Mouse (Mus musculus): Measurements from ENCODE around the gene Coq10a. TPM values are rescaled to one million over a fixed set of nuclear protein-coding genes. Genes with fewer than 3 reads are reported as not detected.

Coq10a gene
- total RNA-seq (2014; fragmentation: Nextera tagmentation) (12.9 and 16.8 TPM in 2 replicates), total RNA-seq (2017) (8.8 and 10.9 TPM in 2 replicates)

DNA sequence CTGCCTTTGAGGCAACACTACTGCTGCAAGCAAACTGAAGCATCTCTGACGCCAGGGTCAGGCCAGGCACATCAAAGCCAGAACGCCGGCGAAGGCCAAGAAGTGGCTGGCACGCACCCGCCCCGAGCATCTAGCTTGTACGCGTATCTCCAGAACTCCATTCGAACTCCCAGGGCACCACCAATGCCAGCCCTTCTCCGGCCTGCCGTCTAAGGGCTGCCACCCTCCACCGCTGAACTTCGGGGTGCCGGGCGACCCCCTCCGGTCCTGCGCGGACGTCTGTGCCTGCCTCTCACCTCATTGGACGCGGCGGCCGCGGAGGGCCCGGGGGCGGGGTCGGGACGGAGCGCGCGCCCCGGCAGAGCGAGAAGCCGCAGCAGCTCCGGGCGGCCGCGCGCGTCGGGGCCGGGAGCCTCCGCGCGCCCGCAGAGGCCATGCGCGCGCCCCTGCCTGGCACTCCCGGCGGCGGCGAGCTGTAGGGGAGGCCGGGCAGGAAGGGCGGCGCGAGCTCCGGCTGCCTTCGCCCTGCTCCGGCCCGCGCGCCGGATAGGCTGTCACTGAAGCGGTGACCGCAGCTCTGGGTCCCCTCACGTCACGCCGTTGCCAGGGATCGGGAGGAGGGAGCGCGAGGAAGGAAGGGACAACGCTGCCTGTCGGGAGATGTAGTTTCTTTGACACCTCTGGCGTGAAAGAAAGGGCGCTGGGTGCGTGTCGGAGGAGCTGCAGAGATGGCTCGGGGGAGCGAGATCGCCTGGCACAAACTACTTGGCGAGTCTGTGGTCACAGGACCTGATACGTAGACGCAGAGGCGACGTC is at the start of gene Coq10a:
Gene Coq10a, minus strand, starts transcription at position 596 of the 816 bp plus-strand sequence.
- ATAC-seq (replicated peaks; ENCODE audit: low FRiP score, low TSS enrichment, poor library complexity, severe bottlenecking), result peak; percentile 85

DNA sequence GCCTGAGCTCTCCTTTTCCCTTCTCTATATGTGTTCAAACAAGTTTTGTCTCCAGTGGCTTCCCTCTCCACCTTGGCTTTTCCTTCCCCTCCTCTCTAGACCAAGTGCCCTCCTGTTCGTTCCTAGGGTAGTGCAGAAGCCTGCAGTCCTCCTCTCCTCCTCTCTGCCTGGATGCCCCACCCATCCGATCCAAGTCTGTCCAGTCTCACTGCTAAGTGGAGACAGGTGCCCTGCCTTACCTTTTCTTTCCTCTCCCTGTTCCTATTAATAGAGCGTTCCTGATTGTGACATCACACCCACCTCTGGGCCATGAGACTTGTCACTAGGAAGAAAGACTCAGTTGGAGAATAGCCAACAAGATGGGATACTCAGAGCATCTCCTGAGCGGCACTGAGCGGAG is 46.1 kb upstream of the Coq10a start:
- no peak for ATAC-seq (replicated peaks; ENCODE audit: low FRiP score, low TSS enrichment, poor library complexity, severe bottlenecking)

DNA sequence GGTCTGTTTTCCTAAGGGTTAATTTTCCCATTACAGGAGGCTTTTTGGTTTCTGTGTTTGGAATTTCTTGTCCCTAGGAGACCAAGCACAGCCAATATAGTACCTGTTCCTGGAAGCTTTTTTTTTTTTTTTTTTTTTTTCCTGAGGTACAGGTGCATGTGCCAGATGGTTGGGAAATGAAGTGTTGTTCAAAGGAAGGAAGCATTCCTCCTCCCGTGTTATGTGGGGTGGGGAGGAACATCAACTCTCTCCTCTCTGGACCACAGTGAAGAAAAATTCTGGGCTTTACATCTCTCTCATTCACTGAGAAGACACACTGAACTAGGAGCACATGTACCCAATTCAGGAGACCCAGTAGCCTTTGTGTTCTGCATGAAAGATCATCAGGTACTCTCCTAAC is 44.3 kb upstream of the Coq10a start:
- ATAC-seq (replicated peaks; ENCODE audit: low FRiP score, low TSS enrichment, poor library complexity, severe bottlenecking), result no peak

DNA sequence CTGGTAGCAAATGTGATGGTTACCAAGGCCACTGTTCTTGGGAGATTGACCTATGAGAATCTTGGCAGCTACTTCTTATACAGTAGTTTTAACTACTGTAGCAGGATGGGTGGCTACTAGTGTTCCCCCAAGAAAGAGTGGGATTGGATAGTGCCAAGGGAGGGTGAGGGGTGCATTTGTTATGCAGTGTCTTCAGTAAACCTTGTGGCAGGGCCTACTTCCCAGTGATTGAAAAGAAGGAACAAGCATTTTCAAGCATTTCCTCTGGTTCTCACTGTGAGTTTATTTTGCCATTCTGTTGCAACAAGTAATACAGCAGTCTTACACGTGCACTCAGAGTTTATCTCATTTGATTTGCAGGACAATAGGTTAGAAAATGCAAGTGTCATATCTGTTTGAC is 43.8 kb upstream of the Coq10a start:
- ATAC-seq (replicated peaks; ENCODE audit: low FRiP score, low TSS enrichment, poor library complexity, severe bottlenecking), result no peak

DNA sequence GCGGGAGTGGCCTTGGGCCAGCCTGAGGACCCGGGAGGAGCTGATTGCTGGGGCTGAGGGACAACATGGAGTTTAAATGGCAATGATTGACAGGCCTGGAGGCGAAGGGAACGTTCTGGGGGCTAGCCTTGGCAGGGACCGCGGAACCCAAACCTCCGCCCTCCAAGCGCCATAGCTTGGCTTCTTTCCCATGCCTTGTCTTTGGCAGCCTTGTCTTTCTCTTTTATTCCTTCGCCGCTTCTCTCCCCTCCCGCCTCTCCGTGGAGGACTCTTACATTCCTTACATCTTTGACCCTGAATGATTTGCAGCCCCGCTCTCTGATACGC is 43.2 kb upstream of the Coq10a start:
- no peak for ATAC-seq (replicated peaks; ENCODE audit: low FRiP score, low TSS enrichment, poor library complexity, severe bottlenecking)

DNA sequence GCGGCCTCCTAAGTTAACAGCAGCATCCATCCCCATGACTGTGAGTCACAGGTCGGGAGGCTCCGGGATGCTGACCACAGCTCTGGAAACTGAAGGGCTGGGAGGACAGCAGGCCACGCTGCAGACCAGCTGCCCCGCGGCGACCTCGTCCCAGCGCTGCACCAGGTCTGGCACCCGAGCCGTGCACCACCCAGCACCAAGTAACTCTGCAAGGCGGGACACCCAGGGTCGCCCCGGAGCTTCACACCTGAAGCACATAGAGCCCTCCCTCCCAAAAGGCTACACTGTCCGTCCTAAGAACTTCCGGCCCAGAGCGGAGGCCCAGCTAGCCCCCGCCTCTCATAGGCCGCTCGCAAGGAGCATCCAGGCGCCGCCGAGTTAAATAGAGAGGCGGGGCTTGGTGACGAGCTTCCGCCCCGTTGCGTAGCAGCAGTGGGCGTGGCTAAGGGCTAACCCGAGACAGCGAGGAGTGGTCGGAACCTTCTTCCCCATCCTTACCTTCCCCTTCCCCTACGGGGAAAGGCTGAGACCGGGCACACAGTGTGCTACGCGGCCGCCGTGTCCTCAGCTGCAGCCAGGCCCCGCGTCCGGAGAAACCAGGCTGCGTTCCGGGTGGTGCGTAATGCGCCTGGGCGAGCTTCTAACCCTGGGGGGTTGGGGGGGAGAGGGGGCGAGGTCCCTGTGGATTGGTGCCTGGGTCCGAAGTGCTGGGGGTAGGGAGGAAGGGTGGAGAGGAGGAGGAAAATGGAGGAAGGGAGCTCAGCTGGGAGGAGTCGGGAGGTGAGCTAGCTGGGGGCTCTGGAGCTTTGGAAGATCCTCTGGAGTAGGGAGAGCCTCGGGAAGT is 42.6 kb upstream of the Coq10a start, which contains the start of the genes Nabp2 and Rnf41:
Gene Nabp2, minus strand, starts transcription at position 282 of the 844 bp plus-strand sequence.
Gene Rnf41, plus strand, starts transcription at position 447 of the 844 bp plus-strand sequence.
- peak; percentile 76 for ATAC-seq (replicated peaks; ENCODE audit: low FRiP score, low TSS enrichment, poor library complexity, severe bottlenecking)

DNA sequence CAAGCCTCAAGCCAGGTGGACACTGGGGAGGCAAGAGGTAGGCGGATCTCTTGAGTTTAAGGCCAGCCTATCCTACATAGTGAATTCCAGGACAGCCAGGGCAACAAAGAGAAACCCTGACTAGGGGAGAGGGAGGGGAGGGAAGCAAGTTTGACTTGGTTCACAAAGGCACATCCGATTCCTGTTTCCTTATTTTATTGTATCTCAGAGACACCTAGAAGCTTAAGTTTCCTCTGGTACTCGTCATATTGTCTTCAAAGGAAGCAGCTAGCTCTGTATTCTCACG is 41.7 kb upstream of the Coq10a start:
- no peak for ATAC-seq (replicated peaks; ENCODE audit: low FRiP score, low TSS enrichment, poor library complexity, severe bottlenecking)

DNA sequence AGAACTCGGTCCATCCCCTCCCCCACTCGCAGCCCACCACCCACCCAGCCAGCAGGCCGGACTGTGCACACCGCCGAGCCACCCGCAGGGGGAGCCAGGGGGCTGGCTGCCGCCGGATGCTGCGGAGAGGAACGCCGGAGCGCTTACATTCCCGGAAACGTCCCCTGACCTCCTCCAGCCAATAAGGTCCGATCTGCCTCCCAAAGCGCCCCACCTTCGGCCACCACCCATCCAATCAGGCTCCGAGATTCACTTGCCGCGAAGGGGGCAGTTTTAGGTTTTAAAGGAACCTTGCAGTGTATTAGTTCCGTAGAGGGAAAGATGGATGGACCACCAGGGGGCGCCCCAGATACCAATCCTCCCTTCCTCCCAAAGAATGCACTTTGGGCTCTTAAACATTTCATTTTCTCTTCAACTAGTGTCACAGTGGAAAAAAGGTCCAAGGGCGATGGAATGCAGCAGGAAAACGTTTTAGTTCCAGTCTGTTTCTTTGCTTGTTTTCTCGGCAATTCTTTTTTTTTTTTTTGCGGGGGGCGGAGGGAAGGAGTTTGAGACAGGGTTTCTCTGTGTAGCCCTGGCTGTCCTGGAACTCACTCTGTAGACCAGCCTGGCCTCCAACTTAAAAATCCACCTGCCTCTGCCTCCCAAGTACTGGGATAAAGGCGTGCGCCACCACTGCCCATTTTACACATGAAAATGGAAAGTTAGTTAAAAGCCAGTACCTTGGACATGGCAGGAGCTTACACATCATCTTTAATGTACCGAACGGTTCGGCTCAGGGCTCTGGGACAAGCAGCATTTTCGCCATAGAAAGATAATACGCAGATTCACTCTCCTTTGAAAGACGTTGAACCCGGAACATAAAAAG is 41.1 kb upstream of the Coq10a start:
- peak; percentile 89 for ATAC-seq (replicated peaks; ENCODE audit: low FRiP score, low TSS enrichment, poor library complexity, severe bottlenecking)

DNA sequence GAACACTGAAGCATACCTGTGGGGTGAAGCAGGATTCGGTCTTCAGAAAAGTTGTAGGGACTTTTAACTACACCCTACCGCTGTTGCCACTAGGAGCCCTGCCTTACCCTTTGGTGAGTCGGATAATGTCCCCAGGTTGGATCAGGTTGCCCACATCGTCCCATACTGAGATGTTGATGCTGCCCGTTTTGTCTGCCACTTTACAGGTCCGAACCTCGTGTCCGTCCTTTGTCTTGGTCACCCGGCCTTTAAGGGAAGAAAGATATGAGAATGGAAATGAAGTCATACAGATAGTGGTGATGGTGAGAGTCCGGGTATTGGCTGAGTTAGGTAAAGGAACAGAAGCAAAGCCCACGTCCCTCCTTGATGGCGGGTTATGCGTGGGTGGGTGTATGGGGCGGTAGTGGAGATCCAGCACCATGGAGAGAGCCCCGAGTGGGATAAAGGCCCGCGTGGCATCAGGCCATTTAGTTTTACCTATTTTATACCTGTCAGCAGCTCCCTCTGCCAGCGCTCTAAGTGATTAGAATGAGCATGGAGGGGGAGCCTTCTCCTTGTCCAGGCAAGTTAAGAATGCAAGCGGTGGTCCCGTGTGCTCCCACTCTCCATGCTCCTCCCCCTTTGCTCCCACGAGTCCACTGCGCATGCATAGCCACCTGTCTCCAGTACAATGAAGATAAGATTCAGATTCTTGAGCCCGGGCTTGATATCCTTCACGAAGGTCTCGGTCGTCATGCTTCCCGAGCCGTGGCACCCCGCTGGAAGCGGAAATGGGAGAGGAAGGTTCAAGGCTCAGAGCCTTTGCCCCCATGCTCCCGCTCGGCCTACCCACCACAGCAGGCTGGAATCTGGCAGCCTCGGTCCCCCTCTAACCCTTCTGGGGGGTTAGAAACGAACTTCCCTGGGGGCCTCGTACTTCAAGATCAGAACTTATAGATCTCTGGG is 40.1 kb upstream of the Coq10a start:
- ATAC-seq (replicated peaks; ENCODE audit: low FRiP score, low TSS enrichment, poor library complexity, severe bottlenecking), result peak; percentile 11; the same call in 1 of the 2 replicates

DNA sequence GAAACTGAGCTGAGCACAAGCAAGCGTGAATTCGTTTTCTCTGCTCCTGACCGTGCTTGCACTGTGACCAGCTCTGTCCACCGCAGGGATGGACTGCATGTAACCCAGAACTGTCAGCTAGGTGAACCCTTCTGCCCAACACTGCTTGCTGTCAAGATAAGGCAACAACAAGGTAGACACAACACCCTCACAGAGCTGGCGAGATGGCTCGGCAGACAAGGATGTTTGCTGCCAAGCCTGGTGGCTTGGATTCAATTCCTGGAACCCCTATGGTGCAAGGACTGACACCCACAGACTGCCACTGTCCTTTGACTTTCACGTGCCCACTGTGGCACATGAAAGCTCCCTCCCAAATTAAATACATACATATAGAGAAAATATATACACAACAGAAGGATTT is 35.1 kb upstream of the Coq10a start:
- ATAC-seq (replicated peaks; ENCODE audit: low FRiP score, low TSS enrichment, poor library complexity, severe bottlenecking), result no peak

DNA sequence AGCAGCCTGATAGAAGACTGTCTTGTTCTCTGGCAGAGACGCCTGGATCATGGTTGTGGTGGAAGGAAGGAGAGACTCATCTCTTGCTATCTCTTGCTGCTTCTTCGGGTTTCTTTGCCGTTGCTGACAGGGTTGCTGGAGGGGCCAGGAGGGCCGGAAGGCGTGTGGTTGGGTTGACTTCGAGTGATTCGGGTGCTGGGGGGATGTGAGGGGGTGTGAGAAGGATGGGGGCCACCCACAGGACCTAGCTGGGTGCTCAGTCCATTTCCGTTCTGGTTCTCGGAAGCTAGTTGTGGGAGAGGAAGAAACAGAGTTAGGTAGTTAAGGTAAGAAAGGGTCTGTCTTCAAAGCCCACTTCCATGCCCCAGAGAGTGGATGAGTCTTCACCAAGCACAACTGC is 32.8 kb upstream of the Coq10a start:
- no peak for ATAC-seq (replicated peaks; ENCODE audit: low FRiP score, low TSS enrichment, poor library complexity, severe bottlenecking)

DNA sequence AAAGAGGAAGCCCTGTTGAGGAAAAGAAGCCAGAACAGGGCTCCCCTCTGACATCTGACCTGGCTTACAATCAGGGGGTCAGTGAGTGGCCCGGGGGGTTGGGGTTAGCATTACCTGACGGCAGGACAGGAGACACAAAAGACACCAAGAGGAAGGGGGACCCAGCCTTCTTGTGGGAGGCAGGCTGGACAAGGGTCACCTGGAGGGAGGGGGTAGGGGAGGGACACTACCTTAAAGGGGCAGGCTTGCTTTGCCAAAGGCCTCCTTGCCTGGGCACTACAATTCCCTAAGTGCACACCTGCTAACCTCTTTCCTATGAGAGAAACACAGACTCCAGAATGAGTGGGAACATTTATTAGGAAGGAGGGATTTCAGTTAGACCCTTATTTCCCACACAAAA is 32.3 kb upstream of the Coq10a start, which contains the start of gene Slc39a5:
Gene Slc39a5, minus strand, starts transcription at position 174 of the 400 bp plus-strand sequence.
- no peak for ATAC-seq (replicated peaks; ENCODE audit: low FRiP score, low TSS enrichment, poor library complexity, severe bottlenecking)

DNA sequence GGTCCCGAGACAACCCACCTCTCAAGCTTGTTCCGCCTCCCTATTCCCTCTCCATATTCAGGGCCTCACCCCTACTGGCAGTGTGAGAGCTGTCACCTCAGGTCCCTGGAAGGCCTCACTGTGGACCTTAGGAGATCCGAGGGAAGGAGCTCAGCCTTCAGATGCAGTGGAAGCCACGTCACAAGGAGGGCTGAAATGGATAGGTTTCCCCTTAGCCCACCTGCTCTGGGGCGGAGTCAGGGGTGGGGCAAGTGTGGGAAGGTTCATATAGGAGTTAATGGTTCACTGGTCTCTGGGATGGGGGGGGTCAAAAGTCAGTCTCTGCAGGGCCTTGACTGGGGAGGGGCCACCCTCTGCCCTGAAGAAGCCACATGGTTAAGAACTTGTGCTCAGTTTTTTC is 31.5 kb upstream of the Coq10a start:
- ATAC-seq (replicated peaks; ENCODE audit: low FRiP score, low TSS enrichment, poor library complexity, severe bottlenecking), result no peak

DNA sequence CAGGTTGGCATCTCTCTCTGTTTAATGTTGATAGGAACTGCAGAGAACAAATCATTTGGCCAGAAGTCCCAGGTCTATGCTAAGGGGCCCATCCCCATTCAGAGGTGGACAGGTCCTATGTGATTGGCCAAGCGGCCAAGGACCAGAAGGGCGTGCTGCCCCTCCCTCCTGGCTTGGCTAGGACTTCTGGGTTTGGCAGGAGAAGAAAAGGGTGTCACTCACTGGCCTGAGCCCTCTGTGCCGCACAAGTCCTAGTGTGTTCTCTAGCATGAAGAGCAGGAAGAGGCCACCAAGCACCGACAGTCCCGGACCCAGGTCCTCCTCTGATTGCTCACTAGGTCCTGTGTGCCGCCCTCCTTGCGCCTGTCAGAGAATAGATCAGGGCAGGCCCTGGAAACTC is 28.7 kb upstream of the Coq10a start:
- no peak for ATAC-seq (replicated peaks; ENCODE audit: low FRiP score, low TSS enrichment, poor library complexity, severe bottlenecking)

DNA sequence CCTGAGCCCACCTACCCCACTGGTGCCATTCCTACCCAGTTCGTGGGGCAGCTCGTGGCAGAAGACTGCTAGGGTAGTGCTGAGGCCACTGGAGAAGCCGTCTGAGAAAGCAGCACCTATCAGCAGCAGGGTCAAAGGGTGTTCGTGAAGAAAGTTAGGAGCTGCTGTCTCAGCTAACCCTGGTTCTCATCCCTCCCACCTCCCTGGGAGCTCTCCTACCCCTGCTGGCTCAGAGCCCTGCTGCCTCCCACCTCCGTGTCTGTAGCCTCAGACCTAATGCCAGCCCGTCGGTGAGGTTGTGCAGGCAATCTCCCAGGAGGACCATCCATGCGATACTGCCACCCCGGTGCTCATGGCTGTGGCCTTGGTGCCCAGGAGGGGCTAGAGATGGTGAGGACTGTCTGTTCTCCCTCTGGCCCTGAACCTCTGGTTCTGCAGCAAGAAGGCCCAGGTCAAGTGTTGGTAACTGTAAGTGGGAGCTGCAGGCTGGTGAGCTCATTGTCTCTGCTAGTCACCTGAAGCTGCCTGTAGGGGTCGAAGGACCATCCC is 28.0 kb upstream of the Coq10a start:
- no peak for ATAC-seq (replicated peaks; ENCODE audit: low FRiP score, low TSS enrichment, poor library complexity, severe bottlenecking)

DNA sequence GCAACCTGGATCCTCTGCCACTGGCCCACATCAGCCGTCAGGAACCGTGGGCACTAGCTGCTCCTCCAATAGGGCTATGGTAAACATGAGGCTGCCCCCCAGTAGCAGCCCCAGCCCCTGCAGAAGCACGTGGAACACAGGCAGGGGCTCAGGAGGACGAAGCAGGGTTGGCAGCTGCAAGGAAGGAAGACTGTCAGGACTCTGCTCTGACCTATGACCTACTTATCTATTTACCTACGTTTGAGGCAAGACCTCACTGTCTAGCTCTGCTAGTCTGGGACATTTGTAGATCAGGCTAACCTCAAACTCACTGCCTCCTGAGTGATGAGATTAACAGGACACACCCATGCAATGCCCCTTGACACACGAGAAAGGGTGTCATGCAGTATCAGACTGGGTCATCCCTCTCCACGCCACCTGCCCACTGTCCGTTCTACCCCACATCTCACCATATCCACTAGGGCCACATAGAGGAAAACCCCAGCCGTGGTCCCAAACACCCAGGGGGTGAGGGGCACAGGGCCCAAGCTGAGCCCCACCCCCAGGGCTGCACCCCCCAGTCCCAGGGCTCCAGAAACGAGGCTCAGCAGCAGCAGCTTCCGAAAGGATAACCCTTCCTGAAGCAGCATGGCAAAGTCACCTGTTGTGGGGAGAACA is 27.3 kb upstream of the Coq10a start:
- peak; percentile 29; the same call in 1 of the 2 replicates for ATAC-seq (replicated peaks; ENCODE audit: low FRiP score, low TSS enrichment, poor library complexity, severe bottlenecking)

DNA sequence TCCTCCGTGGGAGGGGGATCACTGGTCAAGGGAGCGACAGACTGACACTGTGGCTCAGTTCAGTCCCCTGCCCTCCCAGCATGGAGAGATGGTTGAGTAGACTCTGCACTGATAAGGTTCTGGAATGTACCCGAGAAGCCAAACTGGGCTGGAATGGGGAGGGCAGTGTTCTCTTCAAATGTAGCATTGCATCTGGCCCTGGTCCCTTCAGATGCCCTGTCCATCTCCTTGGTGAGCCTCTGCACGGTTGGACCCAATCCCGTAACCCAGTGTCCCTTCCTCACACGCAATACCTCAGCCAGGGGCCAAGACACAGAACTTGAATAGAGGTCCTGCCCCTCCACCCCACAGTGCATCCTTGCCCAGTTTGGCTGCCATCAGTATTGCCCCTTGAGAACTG is 23.1 kb upstream of the Coq10a start:
- no peak for ATAC-seq (replicated peaks; ENCODE audit: low FRiP score, low TSS enrichment, poor library complexity, severe bottlenecking)

DNA sequence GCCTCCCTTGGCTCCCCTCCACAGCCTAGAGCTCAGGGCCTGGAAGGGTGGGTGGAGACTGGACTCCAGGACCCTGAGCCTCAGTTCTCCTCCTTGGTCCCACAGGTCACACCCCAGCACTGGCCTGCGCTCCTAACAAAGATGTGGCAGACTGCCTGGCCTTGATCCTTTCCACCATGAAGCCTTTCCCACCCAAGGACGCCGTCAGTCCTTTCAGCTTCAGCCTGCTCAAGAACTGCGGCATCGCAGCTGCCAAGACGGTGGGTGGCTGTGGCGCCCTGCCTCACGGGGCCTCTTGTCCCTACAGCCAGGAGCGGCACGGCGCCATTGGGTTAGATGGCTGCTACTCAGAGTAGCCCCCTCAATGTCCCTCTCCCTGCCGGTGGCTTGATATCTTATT is 21.6 kb upstream of the Coq10a start:
- no peak for ATAC-seq (replicated peaks; ENCODE audit: low FRiP score, low TSS enrichment, poor library complexity, severe bottlenecking)

All from megakaryocyte-erythroid progenitor cell, adult 5-6 weeks (primary cell).